Mouse (Mus musculus) gastrocnemius, postnatal 25 days (tissue): Measurements from ENCODE around the gene Tmem100. TPM values are rescaled to one million over a fixed set of nuclear protein-coding genes. Genes with fewer than 3 reads are reported as not detected.

Source experiments
- DNase-seq: peaks from one replicate; pipeline ENCODE4 v3.0.0; 2022
- total RNA-seq, 2 experiments: library from RNA; stranded (reverse); gene quantifications; 1 replicate in 1 of 2; 2 replicates in 1 of 2; pipeline ENCODE4 v1.2.3; 2021

Gene Tmem100
- total RNA-seq, 2 experiments from 2014 or later = 6.9 to 15.7 TPM

DNA sequence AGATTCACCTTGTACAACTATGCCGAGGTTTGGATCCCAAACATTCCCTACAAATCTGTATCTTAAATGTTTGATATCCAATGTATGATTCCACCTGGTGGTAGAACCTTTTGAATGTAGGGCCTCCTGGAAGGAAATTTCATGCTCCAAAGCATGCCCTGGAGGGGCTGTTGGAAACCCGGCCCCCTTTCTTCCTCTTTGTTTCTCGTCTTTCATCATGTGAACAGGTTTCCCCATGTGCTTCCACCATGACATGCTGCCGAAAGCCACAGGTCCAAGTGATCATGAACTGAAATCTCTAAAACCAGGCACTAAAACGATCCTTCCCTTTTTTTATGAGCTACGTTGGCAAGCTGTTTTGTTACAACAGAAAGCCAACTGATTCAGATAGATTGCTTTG, 16.5 kb upstream of the Tmem100 start:
- no peak for DNase-seq

- no peak for DNase-seq
Observed at GRCm38 (mm10) chr11:90015281-90015680, 14.9 kb upstream of the Tmem100 start.

GRCm38 (mm10) chr11:90019161-90019560, 11.0 kb upstream of the Tmem100 start:
- no peak for DNase-seq

GRCm38 (mm10) chr11:90025891-90026801, 4.0 kb upstream of the Tmem100 start:
- peak; percentile 47 for DNase-seq

GRCm38 (mm10) chr11:90026802-90027174, 3.4 kb upstream of the Tmem100 start:
- DNase-seq = no peak

DNA sequence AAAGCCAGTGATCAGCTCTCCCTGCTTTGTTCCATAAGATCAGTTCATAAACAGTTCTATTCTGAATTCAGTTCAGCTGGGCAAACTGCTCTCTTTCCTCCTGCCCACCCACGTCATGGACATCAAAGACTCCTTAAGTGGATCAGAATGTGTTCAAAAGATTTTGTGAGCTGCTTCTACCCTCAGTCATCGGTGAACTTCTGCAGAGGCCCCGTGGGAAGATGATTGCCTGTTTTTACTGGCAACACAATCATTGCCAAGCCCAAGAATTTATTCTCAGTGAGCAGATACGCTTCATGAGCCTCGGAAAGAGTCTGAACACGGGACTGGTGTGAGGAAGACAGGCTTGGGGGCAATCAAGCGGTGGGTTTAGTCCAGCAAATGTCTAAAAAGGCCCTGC, 2.9 kb upstream of the Tmem100 start:
- no peak for DNase-seq

DNA sequence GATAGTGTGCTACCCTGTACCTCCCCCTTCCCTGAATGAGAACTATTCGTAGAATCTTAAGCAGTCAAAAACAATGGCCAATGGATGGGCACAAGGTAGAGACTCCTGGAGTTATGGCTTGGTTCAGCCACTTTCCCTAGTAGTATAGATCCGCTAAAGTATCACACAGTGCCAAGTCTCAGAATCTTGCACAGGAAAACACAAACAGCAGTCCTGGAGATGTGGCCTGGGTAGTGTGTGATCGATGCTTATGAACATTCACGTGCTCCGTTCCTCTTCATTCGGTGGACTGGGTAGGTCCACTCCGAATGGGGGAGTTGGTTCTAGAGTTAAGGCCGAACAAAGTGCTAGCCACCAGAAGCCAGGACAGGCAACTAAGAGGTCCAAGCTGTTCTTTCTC, 1.4 kb upstream of the Tmem100 start:
- no peak for DNase-seq

DNA sequence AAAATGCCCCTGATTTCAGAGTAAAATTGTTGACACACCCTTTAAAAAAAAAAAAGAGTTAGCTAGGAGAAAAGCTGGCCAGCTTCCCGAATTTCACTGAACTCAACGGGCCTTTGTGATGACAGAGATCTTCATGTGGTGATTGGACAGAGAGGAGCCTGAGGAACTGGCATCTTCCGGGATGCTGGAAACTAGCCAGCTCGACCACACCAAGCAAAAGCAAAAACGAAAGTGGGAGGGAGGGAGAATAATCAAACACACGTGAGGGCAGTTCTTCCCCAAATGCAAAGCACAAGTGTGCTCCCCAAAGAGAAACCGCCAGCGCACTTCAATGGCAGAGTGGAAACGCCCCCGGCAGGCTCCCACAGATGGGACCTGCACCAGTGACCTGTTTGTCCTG, 794 bp upstream of the Tmem100 start:
- peak; percentile 73 for DNase-seq

DNA sequence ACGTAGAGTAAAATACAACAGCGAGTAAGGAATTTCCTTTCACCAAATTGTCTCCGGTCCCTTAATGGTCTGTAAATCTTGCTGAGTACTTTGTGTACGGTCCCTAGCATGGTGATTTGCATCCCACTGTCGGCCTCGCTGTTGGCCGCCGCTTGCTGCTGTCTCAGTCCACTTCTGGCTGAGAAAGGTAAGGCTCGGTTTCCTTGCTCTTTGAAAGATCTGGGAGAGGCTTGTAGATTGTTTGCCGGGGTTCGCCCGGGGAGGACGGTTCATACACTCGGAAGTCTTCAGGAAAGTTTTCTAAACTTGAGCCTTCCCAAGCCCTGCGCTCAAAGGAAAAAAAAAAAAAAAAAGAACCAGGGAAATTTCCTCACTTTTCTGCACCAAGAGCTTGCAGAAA, 409 bp downstream of the Tmem100 start:
- DNase-seq = no peak

- no peak for DNase-seq
Observed at GRCm38 (mm10) chr11:90031076-90031475, 928 bp downstream of the Tmem100 start.

- DNase-seq = no peak
Observed at GRCm38 (mm10) chr11:90032807-90033206, 2.7 kb downstream of the Tmem100 start.

DNA sequence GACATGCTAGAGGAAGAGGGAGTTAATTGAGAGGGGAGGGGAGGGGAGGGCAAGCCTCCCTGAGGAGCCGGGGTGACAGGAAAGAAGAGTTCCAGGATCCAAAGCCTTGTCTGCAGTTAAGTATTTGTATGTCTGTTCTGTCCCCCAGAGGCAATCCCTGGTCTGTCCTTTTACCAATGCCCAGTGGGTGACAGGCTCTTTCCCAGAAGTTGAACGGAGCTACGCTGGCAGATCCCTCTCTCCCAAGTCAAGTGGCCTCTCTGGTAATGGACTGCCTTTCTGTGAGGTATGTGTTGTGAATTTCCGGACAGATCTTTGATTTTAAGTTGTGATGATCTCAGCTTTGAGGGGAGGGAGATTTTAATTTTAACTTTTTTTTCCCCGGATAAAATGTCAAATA, 3.3 kb downstream of the Tmem100 start:
- DNase-seq = no peak

DNA sequence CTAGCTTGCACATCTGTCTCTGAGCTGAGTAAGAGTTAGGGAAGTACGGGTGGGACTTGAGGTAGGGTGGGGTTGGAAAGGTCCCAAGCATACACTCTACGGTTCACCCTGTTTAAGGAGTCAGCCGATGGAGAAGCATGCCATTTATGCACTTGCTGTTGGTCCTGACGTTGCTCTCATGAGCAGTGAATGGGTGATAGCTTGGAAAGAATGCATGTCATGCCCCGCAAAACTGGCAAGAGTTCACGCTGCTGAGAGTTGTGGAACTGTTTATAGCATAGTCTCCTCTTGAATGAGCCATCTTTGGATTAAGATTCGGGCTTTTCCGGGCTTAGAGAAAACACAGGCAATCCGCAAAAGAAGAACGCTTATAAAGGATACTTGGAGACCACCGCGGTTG, 4.5 kb downstream of the Tmem100 start:
- no peak for DNase-seq

GRCm38 (mm10) chr11:90035532-90035931, 5.4 kb downstream of the Tmem100 start:
- no peak for DNase-seq

DNA sequence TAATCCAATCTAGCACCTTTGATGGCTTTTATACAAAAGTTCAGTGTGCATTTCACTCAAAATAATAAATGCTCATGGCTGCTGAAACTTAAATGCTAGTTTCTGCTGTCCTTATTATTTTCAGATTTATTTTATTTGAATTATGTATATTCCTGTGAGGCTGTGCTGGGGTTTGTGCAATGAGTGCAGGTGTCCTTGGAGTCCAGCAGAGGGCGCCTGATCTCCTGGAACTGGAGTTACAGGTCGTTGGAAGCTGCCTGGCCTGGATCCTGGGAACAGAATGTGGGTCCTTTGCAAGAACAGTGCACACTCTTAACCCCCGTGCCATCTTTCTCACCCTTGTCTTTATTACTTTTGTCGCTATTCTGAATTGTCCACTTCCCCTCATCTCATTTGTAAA, 6.3 kb downstream of the Tmem100 start:
- no peak for DNase-seq

- no peak for DNase-seq
Observed at GRCm38 (mm10) chr11:90038022-90038421, 7.9 kb downstream of the Tmem100 start.

GRCm38 (mm10) chr11:90044459-90044858, 14.3 kb downstream of the Tmem100 start:
- no peak for DNase-seq

GRCm38 (mm10) chr11:90046211-90046610, 16.1 kb downstream of the Tmem100 start:
- peak; percentile 43 for DNase-seq

DNA sequence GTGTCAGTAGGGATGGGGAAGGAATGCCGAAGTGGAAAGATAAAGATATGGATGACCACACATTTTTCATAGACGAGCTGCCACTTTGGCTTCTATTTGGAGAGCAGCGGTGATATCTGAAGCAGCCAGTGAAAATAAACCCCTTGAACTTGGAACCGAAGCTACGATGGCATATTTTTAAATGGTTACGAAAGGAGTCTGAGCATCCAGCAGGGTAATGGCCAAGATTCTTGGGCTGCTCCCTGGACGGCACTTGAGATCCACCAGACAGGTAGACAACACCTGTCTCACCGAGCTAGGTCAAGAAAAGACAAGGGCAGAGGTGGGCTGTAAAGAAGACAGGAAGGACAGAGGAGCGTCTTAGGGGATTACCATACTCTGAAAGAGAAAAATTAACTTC, 17.1 kb downstream of the Tmem100 start:
- no peak for DNase-seq

DNA sequence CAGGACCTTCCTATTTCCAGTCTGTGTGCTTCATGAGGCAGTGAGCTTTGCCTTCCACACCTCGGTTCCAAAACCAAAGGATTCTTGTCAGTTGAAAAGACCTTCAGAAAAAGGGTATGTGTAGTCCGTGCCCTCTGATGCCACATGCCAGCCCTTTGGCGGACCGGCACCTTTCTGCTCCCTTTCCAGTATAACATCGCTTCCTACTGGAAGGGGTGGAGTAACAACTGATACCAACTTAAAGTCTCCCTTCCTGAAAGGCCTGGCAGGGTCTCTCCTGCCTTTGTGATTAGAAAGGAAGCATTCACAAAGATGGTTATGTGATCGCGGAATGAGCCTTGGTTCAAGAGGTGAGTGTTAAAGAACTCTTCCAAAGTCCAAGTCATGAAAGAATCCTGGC, 19.9 kb downstream of the Tmem100 start:
- DNase-seq = no peak

- no peak for DNase-seq
Observed at GRCm38 (mm10) chr11:90052785-90053184, 22.6 kb downstream of the Tmem100 start.

- DNase-seq = no peak
Observed at GRCm38 (mm10) chr11:90053820-90054219, 23.7 kb downstream of the Tmem100 start.

GRCm38 (mm10) chr11:90054401-90054800, 24.3 kb downstream of the Tmem100 start:
- no peak for DNase-seq

GRCm38 (mm10) chr11:90057070-90057469, 26.9 kb downstream of the Tmem100 start:
- DNase-seq = no peak
